Mouse (Mus musculus) brain, embryonic 18.5 days (tissue): ENCODE data around the gene Nav2.

ENCODE experiments used
- DNase-seq: peaks from one replicate; pipeline ENCODE4 v3.0.0-alpha.2; 2012; ENCODE audit warnings: low read depth, low spot score

Nav2 gene

GRCm38 (mm10) chr7:49357441-49358165, 449.1 kb downstream of the Nav2 start:
- DNase-seq = no peak

GRCm38 (mm10) chr7:49359120-49359519, 450.6 kb downstream of the Nav2 start:
- DNase-seq = no peak

- no peak for DNase-seq
These were observed 452.1 kb downstream of the Nav2 start for GRCm38 (mm10) chr7:49360597-49360996.

- no peak for DNase-seq
These were observed 453.1 kb downstream of the Nav2 start for GRCm38 (mm10) chr7:49361465-49362090.

GRCm38 (mm10) chr7:49364486-49365162, 456.1 kb downstream of the Nav2 start:
- DNase-seq = no peak

- no peak for DNase-seq
These were observed 460.1 kb downstream of the Nav2 start for GRCm38 (mm10) chr7:49368590-49368989.

- no peak for DNase-seq
These were observed 460.5 kb downstream of the Nav2 start for GRCm38 (mm10) chr7:49369006-49369405.

GRCm38 (mm10) chr7:49369809-49370473, 461.4 kb downstream of the Nav2 start:
- no peak for DNase-seq

GRCm38 (mm10) chr7:49371345-49371744, 462.8 kb downstream of the Nav2 start:
- no peak for DNase-seq

- DNase-seq = no peak
These were observed 463.5 kb downstream of the Nav2 start for GRCm38 (mm10) chr7:49371972-49372371.

GRCm38 (mm10) chr7:49373173-49373572, 464.7 kb downstream of the Nav2 start:
- DNase-seq = no peak

- DNase-seq = no peak
These were observed 465.1 kb downstream of the Nav2 start for GRCm38 (mm10) chr7:49373661-49374060.

GRCm38 (mm10) chr7:49375499-49375974, 467.0 kb downstream of the Nav2 start:
- no peak for DNase-seq

GRCm38 (mm10) chr7:49378608-49379007, 470.1 kb downstream of the Nav2 start:
- DNase-seq = no peak

GRCm38 (mm10) chr7:49380940-49381339, 472.4 kb downstream of the Nav2 start:
- DNase-seq = no peak

- DNase-seq = no peak
These were observed 474.4 kb downstream of the Nav2 start for GRCm38 (mm10) chr7:49382884-49383283.

- no peak for DNase-seq
These were observed 479.6 kb downstream of the Nav2 start for GRCm38 (mm10) chr7:49388137-49388536.

- no peak for DNase-seq
These were observed 481.8 kb downstream of the Nav2 start for GRCm38 (mm10) chr7:49390312-49390711.

GRCm38 (mm10) chr7:49390829-49391228, 482.3 kb downstream of the Nav2 start:
- no peak for DNase-seq

- no peak for DNase-seq
These were observed 483.7 kb downstream of the Nav2 start for GRCm38 (mm10) chr7:49392180-49392579.

- no peak for DNase-seq
These were observed 484.3 kb downstream of the Nav2 start for GRCm38 (mm10) chr7:49392834-49393233.

GRCm38 (mm10) chr7:49393857-49394256, 485.3 kb downstream of the Nav2 start:
- no peak for DNase-seq
